Mouse (Mus musculus): Measurements from ENCODE around the gene Cyth2. TPM values are rescaled to one million over a fixed set of nuclear protein-coding genes. Genes with fewer than 3 reads are reported as not detected.

The Cyth2 gene
- 75.6 and 82.6 TPM in 2 replicates for polyA plus RNA-seq (2015; fragmentation: Nextera tagmentation; extraction: Ambion mirVana)

DNA sequence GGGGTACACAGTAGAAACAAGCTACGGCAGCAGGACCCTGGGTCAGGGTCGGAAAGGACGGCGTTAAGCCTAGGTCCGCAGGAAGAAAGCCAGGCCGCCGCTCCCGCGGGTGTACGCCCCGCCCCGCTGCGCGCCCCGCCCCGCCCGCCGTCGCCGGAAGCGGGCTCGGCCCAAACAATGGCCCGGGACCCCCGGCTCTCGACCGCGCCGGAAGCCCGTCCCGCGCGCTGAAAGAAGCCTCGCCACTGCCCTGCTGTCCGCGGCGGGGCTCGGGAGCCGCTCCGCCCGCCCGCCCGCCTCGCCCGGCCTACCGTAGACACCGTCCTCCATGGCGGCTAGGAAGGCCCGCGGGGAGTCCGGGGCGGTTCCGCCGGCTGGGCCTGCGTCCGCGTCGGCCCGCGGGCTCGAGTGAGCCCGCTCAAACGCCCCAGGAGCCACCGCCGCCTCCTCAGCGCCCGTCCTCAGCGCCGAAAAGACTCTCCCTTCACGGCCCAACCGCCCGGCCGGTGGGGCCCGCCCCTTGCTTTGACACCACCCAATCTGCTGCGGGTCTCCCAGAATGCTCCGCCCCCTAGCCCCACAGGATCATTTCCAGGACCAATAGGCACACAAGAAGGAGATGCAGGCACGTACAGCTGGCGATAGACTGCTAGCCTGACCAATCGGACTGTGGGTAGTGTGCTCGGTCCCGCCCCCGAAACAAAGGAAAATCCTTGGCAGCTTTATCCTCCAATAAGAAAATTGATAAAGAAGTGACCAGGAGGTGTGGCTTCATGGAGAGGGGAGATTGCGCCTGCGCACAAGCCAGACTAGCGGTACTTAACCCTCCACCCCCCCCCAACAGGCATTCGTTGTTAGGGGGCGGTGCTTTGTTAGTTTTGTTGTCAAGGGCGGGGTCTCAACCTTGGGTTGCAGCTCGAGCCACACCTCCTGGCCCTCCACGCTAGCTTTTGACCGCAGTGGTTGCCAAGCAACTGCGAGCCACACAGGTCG lies at the start of gene Cyth2:
Gene Cyth2 (minus strand): TSS at position 795 of the 993 bp plus-strand sequence.
- peak within 1 kb of the TSS; percentile 100 for H3K27ac ChIP-seq (ENCODE audit: low read length)
- H3K4me3 ChIP-seq (replicated peaks; ENCODE audit: low read length): peak within 1 kb of the TSS; percentile 99
- WGBS: under 1% methylated on average over 90 of the region's 92 CpGs
- peak within 1 kb of the TSS; percentile 83 for H3K4me2 ChIP-seq (ENCODE audit: low read depth, low read length)
- H3K9me3 ChIP-seq (replicated peaks; ENCODE audit: control insufficient read depth, low read length): no peaks in the 10 kb centered on the region
- H3K36me3 ChIP-seq (ENCODE audit: control insufficient read depth, insufficient read depth, low read length): peaks cover 20% of the 10 kb centered on the region
- H3K4me1 ChIP-seq (ENCODE audit: control insufficient read depth, insufficient read depth, low read length): peaks cover 17% of the 10 kb centered on the region
- H3K9ac ChIP-seq (ENCODE audit: low read length): peak within 1 kb of the TSS; percentile 100
- ATAC-seq (ENCODE audit: insufficient read depth, low FRiP score): peak; percentile 99
- no peaks in the 10 kb centered on the region for H3K27me3 ChIP-seq (ENCODE audit: control insufficient read depth, insufficient read depth, low read length)

DNA sequence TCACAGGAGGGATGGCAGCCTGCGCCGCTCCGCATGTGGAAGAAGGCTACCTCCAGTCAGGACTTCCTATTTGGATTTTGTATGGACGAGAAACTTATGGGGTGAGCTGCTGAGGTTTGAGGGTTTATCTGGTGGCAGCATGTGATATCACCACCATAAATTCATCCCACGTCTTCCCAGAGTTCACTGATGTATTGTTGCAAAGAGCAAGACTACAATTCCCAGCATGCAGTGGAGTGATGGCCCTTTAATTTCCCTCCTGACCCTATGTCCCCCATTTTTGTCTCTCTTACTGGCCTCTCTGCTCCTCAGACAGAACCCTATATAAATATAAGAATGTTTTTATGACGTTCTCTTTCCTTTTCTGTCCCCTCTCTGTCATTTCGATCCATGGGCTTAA lies 48.4 kb upstream of the Cyth2 start:
- Histone ChIP-seq H3K4me3 (replicated peaks; ENCODE audit: low read length) (no peak overlapping the region), H3K4me1 (ENCODE audit: control insufficient read depth, insufficient read depth, low read length) (peaks cover 4% of the 10 kb centered on the region; the same call in 1 of the 2 replicates), H3K27me3 (ENCODE audit: control insufficient read depth, insufficient read depth, low read length) (0 out of 2 replicates have a peak, but pooled peaks cover 3% of the 10 kb centered on the region), H3K36me3 (ENCODE audit: control insufficient read depth, insufficient read depth, low read length) (no peaks in the 10 kb centered on the region), H3K4me2 (ENCODE audit: low read depth, low read length) (no peak overlapping the region), H3K27ac (ENCODE audit: low read length) (no peak overlapping the region), H3K9ac (ENCODE audit: low read length) (no peak overlapping the region), H3K9me3 (replicated peaks; ENCODE audit: control insufficient read depth, low read length) (no peaks in the 10 kb centered on the region)
- 85% methylated on average over 7 of the region's 7 CpGs for WGBS
- ATAC-seq (ENCODE audit: insufficient read depth, low FRiP score): no peak

DNA sequence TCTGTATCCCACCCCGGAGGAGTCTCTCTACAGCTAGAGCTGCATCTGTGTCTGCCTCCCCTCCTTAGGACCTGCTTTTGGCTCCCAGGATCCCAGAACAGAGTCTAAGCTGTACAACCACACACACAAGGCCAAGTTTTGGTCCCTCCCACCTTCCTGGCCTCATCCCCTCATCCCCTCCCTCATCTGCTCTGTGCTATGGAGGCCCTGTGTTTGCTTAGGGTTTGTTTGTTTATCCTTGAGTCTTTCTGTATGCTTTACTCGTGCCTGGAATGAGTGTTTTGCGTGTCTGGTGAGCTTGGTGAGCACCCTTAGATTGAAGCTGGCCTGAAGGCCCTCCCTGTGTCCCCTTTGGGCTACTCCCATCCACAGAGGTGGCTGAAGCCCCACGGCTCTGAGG lies 44.6 kb upstream of the Cyth2 start:
- H3K4me1 ChIP-seq (ENCODE audit: control insufficient read depth, insufficient read depth, low read length): 0 out of 2 replicates have a peak, but pooled peaks cover 9% of the 10 kb centered on the region
- no peak overlapping the region; the same call in 1 of the 2 replicates for H3K9ac ChIP-seq (ENCODE audit: low read length)
- no peaks in the 10 kb centered on the region for H3K36me3 ChIP-seq (ENCODE audit: control insufficient read depth, insufficient read depth, low read length)
- H3K27ac ChIP-seq (ENCODE audit: low read length): no peak overlapping the region
- H3K4me3 ChIP-seq (replicated peaks; ENCODE audit: low read length): no peak overlapping the region
- no peaks in the 10 kb centered on the region for H3K9me3 ChIP-seq (replicated peaks; ENCODE audit: control insufficient read depth, low read length)
- H3K27me3 ChIP-seq (ENCODE audit: control insufficient read depth, insufficient read depth, low read length): 0 out of 2 replicates have a peak, but pooled peaks cover 6% of the 10 kb centered on the region
- WGBS: 34% methylated on average over 4 of the region's 4 CpGs
- ATAC-seq (ENCODE audit: insufficient read depth, low FRiP score): peak; percentile 48; the same call in 1 of the 2 replicates
- H3K4me2 ChIP-seq (ENCODE audit: low read depth, low read length): no peak overlapping the region

DNA sequence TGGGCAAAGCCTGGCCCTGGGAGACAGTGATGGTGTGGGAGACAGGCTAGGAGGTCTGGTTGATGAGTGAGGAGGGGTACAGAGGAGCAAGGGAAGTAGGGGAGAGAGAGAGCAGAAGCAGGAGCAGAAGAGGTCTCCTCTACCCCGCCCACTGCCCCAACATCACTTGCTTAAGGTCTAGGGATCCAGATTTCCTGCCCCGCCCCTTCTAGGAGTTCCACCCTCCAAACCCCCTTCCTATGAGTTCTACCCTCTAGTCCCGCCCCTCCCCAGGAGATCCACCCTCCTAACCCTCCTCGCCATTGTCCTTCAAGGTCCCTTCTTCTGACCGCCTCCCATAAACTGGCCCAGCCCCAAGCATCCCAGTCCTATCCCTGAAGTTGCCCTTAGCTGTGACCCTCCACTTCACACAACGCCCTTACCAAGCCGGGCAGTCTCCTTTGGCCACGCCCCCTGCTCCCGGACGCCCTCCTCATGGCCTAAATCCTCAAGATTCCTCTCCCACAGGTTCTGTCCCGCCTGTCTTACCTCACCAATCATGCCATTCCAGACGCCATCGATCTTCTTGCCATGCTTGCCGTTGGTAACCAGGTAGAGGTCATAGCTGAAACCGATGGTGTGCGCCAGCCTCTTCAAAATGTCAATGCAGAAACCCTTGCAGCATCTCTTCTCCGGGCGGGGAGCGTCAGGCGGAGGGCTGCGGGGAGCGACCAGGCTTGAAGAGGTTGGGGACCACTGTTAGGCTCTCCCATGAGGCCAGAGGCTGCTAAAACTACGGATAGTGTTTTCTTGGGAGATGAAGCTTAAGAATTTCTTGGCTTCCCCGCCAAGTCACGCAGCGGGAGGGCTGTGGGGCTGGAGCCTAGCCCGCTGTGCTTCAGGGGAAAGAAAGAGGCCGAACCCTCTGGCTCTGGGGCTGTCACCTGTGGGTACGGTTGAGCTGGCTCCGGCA lies 42.8 kb upstream of the Cyth2 start:
- Histone ChIP-seq H3K36me3 (ENCODE audit: control insufficient read depth, insufficient read depth, low read length) (no peaks in the 10 kb centered on the region), H3K27ac (ENCODE audit: low read length) (no peak overlapping the region), H3K4me3 (replicated peaks; ENCODE audit: low read length) (peak overlapping the region; percentile 42), H3K9me3 (replicated peaks; ENCODE audit: control insufficient read depth, low read length) (no peaks in the 10 kb centered on the region), H3K4me2 (ENCODE audit: low read depth, low read length) (peak overlapping the region; percentile 48), H3K9ac (ENCODE audit: low read length) (peak overlapping the region; percentile 53; the same call in 1 of the 2 replicates), H3K4me1 (ENCODE audit: control insufficient read depth, insufficient read depth, low read length) (0 out of 2 replicates have a peak, but pooled peaks cover 9% of the 10 kb centered on the region), H3K27me3 (ENCODE audit: control insufficient read depth, insufficient read depth, low read length) (0 out of 2 replicates have a peak, but pooled peaks cover 6% of the 10 kb centered on the region)
- WGBS: 7% methylated on average over 30 of the region's 30 CpGs
- ATAC-seq (ENCODE audit: insufficient read depth, low FRiP score): peak; percentile 32

GRCm38 (mm10) chr7:45853089-45853488 lies 38.7 kb upstream of the Cyth2 start:
- peaks cover 4% of the 10 kb centered on the region; the same call in 1 of the 2 replicates for H3K27me3 ChIP-seq (ENCODE audit: control insufficient read depth, insufficient read depth, low read length)
- 80% methylated on average over 12 of the region's 12 CpGs for WGBS
- H3K27ac ChIP-seq (ENCODE audit: low read length): no peak overlapping the region

DNA sequence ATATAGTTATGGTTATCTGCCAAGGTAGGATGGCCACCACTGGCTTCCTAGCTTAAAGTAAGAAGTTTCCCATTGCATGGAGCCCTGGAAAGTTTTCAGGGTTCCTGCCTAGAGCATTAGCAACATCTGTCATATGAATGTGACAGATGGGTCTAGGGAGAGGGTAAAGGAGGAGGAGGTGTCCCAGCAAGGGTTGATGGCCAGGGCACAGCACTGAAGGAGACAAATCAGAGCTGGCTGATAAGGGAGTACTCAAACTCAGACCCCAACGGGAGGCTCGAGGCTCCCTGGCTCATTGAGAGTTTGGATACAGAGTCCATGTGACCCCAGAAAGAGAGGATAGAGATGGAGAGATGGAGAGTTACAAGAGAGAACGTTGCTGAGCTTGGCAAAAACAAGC lies 36.3 kb upstream of the Cyth2 start:
- Histone ChIP-seq H3K27ac (ENCODE audit: low read length) (no peak overlapping the region), H3K36me3 (ENCODE audit: control insufficient read depth, insufficient read depth, low read length) (no peaks in the 10 kb centered on the region), H3K4me2 (ENCODE audit: low read depth, low read length) (no peak overlapping the region), H3K27me3 (ENCODE audit: control insufficient read depth, insufficient read depth, low read length) (no peaks in the 10 kb centered on the region; the same call in 1 of the 2 replicates), H3K9me3 (replicated peaks; ENCODE audit: control insufficient read depth, low read length) (no peaks in the 10 kb centered on the region), H3K4me3 (replicated peaks; ENCODE audit: low read length) (no peak overlapping the region), H3K4me1 (ENCODE audit: control insufficient read depth, insufficient read depth, low read length) (0 out of 2 replicates have a peak, but pooled peaks cover 2% of the 10 kb centered on the region), H3K9ac (ENCODE audit: low read length) (no peak overlapping the region)
- 66% methylated on average over 3 of the region's 3 CpGs for WGBS
- ATAC-seq (ENCODE audit: insufficient read depth, low FRiP score): no peak

More at GRCm38 (mm10) chr7:45853089-45853488, 38.7 kb upstream of the Cyth2 start:
- H3K4me3 ChIP-seq (replicated peaks; ENCODE audit: low read length): no peak overlapping the region
- H3K4me2 ChIP-seq (ENCODE audit: low read depth, low read length): no peak overlapping the region
- no peak for ATAC-seq (ENCODE audit: insufficient read depth, low FRiP score)
- no peak overlapping the region for H3K9ac ChIP-seq (ENCODE audit: low read length)
- H3K9me3 ChIP-seq (replicated peaks; ENCODE audit: control insufficient read depth, low read length): no peaks in the 10 kb centered on the region
- H3K36me3 ChIP-seq (ENCODE audit: control insufficient read depth, insufficient read depth, low read length): no peaks in the 10 kb centered on the region
- H3K4me1 ChIP-seq (ENCODE audit: control insufficient read depth, insufficient read depth, low read length): 0 out of 2 replicates have a peak, but pooled peaks cover 12% of the 10 kb centered on the region

- Histone ChIP-seq H3K4me2 (ENCODE audit: low read depth, low read length) (no peak overlapping the region), H3K27ac (ENCODE audit: low read length) (no peak overlapping the region), H3K9ac (ENCODE audit: low read length) (peak overlapping the region; percentile 33; the same call in 1 of the 2 replicates), H3K4me1 (ENCODE audit: control insufficient read depth, insufficient read depth, low read length) (0 out of 2 replicates have a peak, but pooled peaks cover 2% of the 10 kb centered on the region), H3K9me3 (replicated peaks; ENCODE audit: control insufficient read depth, low read length) (no peaks in the 10 kb centered on the region), H3K36me3 (ENCODE audit: control insufficient read depth, insufficient read depth, low read length) (no peaks in the 10 kb centered on the region), H3K27me3 (ENCODE audit: control insufficient read depth, insufficient read depth, low read length) (no peaks in the 10 kb centered on the region; the same call in 1 of the 2 replicates), H3K4me3 (replicated peaks; ENCODE audit: low read length) (no peak overlapping the region)
- no peak for ATAC-seq (ENCODE audit: insufficient read depth, low FRiP score)
- WGBS: 9% methylated on average over 6 of the region's 6 CpGs
Observed at GRCm38 (mm10) chr7:45848447-45849027, 34.2 kb upstream of the Cyth2 start.
